Mouse (Mus musculus): ENCODE measurements around the gene Gm45261.

Gm45261 gene

DNA sequence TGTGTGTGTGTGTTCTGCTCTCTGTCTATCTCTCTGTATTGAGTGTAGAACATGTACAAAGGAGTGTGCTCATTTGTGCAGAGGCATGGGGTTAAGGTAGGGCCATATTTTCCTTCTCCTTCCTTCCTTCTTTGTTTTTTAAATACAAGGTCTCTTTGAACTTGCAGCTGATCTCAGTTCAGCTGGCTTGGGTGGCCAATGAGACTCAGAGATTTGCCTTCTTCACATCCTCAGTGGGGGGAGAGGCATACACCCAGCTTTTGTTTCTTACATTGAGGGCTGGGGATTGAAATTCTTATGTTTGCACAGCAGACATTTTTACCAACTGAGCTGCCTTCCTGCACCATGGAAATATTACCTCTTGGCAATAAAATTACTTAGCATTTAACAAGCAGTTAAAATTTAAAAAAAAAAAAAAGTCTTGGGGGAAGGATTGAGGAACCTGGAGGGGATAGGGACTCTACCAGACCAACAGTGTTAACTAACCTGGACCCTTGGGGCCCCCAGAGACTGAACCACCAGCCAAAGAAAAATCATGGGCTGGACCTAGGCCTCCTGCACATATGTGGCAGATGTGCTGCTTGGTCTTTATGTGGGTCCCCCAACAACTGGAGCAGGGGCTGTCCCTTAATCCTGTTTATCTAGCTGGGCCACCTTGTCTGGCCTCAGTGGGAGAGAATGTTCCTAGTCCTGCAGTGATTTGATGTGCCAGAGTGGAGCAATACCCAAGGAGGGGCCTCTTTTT, 50.8 kb downstream of the Gm45261 start:
- peak; percentile 63 for DNase-seq (ENCODE audit: low read depth, low spot score)

DNA sequence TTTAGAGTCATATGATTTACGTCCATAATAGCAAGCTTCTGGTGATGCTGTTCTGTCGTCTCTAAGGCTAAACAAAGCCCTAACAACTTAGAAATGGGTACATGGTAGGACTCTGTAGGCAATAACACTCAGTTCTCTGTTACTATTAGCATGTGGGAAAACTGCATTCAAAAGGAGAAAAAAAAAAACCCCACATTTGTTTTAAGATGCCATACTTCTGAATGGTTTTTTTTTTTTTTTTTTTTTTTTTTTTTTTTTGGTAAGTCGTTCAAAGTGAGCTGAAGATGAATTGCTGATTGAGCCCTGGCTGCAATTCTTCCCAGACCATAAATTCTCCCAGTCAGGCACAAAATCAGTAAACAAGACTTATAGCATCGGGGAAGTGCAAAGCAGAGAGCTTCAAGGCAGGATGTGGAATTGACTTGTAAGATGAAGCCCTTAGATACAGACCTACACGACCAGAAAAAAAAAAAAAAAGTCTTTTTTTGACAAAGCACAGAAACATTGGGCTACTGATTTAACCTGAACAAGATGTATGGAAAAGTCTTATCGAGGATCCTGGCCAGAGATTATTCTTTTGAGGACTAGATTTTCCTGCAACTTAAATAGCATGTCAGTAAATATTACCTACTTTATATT, 51.7 kb downstream of the Gm45261 start:
- DNase-seq (ENCODE audit: low read depth, low spot score) = peak; percentile 66

DNA sequence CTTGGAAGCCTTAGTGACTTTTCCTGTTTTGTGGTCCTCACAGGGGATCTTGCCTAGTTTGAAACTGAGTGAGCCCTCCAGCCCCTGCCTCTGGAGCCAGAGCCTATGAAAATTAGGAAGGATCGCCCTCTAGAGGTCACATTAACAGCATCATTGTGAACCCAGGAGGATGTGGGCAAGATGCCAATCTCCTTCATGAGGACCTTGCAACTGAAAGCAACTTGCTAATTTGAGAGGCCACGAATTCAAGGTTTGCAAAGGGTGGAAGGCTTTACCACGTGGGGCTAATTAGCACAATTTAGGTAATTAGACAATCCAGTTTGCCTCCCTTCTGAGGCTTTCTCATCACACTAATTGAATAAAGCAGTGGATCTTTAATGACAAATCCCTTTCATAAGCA, 52.7 kb downstream of the Gm45261 start:
- peak; percentile 87 for DNase-seq (ENCODE audit: low read depth, low spot score)

DNA sequence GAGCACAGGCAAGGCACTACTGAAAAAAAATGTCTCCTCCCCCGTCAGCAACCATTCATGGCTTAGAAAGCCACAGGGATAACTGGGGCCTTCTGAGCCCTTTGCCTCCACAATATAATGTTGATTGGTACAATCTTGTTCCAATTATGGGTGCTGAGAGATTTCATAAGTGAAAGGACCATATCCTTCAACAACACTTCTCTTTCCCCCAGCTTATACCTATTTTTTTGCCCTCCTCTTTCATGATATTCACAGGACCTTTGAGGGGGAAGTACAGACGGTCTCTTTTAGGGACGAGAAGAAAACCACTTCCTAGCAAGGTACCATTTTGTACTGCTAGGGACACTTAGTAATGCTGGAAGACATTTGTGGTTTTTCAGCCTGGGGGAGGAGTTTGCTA, 57.1 kb downstream of the Gm45261 start:
- no peak for DNase-seq (ENCODE audit: low read depth, low spot score)

DNA sequence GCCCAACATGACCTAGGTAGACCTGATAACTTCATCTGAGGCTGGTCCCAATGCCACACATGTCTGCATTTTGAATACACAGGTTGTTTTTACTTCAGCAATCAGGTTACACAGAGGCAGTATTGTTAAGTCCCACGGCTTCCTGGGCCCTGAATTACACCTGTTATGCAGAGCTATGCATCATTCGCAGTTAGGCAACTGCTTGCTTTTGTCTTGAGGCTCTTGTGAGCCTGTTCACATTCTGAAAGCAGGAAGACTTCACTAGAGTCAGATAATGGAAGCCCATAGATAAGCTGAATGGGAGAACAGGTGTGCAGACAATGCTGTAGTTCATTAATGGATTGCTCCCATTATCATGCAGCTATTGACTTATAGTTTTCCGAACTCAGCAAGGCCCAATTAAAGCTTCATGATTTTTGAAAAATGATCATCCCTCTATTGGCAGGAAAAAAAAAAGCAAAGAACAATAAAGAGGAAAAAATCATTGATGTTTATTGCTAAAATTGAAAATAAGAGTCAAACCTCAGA, 57.8 kb downstream of the Gm45261 start:
- DNase-seq (ENCODE audit: low read depth, low spot score) = no peak

DNA sequence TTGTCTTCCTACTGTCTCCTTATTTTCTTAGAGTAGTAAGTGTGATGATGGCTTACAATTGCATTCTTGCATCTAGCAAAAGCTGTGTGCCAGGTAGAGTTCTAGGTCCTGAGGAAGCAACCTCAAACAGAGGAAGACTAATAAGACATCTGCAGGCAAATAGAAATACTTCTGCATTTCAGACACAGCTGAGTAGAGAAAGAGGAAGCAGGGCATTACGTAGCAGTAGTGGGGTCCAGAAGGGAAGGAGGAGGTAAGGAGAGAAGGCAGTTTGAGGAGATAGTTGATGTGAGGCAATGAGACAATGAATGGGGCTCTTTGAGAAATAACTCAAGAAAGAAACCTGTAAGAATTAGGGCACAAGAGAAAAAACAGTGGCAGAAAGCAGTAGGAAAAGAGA, 59.3 kb downstream of the Gm45261 start:
- no peak for DNase-seq (ENCODE audit: low read depth, low spot score)
